Mouse (Mus musculus): ENCODE data around the gene Klhl22. TPM values are rescaled to one million over a fixed set of nuclear protein-coding genes. Genes with fewer than 3 reads are reported as not detected.

Gene Klhl22
- total and polyA plus RNA-seq, 3 experiments, result not detected

DNA sequence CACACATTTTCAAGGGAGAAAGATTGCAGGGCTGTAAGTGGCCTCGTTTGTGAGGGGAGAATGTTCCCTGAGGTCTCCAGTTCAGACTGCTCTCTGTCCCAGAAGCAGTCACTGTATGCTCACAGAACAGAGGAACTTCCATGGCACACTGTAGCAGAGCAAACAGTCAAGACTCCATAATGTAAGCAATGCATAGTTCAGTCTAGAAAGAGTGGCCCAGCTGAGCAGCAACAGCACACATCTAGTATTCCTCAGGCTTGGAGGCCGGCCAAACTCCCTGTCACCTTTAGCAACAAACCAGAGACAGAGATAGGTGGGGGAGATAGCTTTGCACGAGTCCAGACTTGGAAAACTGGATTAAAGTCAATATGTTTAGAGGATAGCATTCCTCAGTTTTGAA, 6.4 kb upstream of the Klhl22 start:
- no peaks in the 10 kb centered on the region for H3K4me1 ChIP-seq (ENCODE audit: control insufficient read depth in 1 of 2, insufficient read depth in 2 of 2)
- no peak overlapping the region for H3K27ac ChIP-seq (ENCODE audit: insufficient read depth, low read depth)
- no peak overlapping the region for H3K9ac ChIP-seq (ENCODE audit: insufficient read depth, low read depth)
- in situ Hi-C loops (cut with MboI; ENCODE audit: low pct_ligation_motif_present, low pct_unique_long_range_greater_than_20kb, low sequenced_read_pairs), result no loop called here
- H3K4me3 ChIP-seq (replicated peaks in 1 of 3; ENCODE audit: low read depth in 2 of 3, low read length in 2 of 3, poor library complexity in 1 of 3), result no peak overlapping the region
- dilution Hi-C loops (cut with MboI; ENCODE audit: extremely low pct_ligation_motif_present, extremely low pct_unique_long_range_greater_than_20kb, low sequenced_read_pairs), result no loop called here
- no peak for DNase-seq (ENCODE audit: extremely low read depth)
- no peak overlapping the region for H3K4me2 ChIP-seq (ENCODE audit: insufficient read depth, low read depth, poor library complexity, severe bottlenecking)
- H3K27me3 ChIP-seq (replicated peaks), result peaks cover 23% of the 10 kb centered on the region
- TF ChIP-seq POLR2A (IDR thresholded peaks at IDR 0.05; ENCODE audit: low read depth, low read length), result no peak
- TF ChIP-seq KAT2A (IDR thresholded peaks at IDR 0.05; ENCODE audit: insufficient replicate concordance, low read length), result no peak
- TF ChIP-seq BHLHE40 (IDR thresholded peaks at IDR 0.05; ENCODE audit: low read depth, low read length), result no peak
- no peak for TF ChIP-seq CHD2 (IDR thresholded peaks at IDR 0.05; ENCODE audit: low read length)
- TF ChIP-seq MAZ (IDR thresholded peaks at IDR 0.05; ENCODE audit: low read depth, low read length), result no peak
- no peak for TF ChIP-seq MAFK (IDR thresholded peaks at IDR 0.05; ENCODE audit: insufficient replicate concordance, low read length)
- TF ChIP-seq SIN3A (IDR thresholded peaks at IDR 0.05; ENCODE audit: low read length), result no peak
- no peak for TF ChIP-seq CHD1 (IDR thresholded peaks at IDR 0.05; ENCODE audit: low read depth, low read length)
- TF ChIP-seq ZNF384 (IDR thresholded peaks at IDR 0.05; ENCODE audit: low read depth, low read length), result no peak
- H3K79me2 ChIP-seq (replicated peaks; ENCODE audit: control insufficient read depth, extremely low read depth, insufficient read depth, poor library complexity, severe bottlenecking), result no peaks in the 10 kb centered on the region
- peaks cover 2% of the 10 kb centered on the region for H3K9me3 ChIP-seq (replicated peaks; ENCODE audit: low read length)
- H3K36me3 ChIP-seq (replicated peaks in 1 of 2; ENCODE audit: control insufficient read depth in 1 of 2, insufficient read depth in 1 of 2, low read length in 1 of 2), result no peaks in the 10 kb centered on the region

DNA sequence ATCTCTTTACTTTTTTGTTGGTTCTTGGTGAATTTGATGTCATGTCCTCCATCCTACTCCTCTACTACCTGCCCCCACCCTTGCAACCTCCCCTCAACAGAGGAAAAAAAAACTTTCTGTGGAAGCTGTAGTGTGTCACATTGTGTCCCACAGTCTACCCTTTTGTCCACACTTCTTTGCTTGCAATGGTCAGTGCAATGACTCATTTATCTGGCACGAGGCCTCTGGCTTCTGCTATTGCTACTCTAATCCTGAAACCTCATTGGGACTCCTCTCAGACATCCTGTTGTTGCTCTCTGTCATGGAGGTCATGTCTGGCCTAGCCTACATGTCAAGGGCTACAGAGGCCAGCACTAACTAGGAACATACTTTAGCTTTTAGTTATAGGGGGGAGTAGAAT, 5.7 kb upstream of the Klhl22 start:
- H3K36me3 ChIP-seq (replicated peaks in 1 of 2; ENCODE audit: control insufficient read depth in 1 of 2, insufficient read depth in 1 of 2, low read length in 1 of 2), result no peaks in the 10 kb centered on the region
- dilution Hi-C loops (cut with MboI; ENCODE audit: extremely low pct_ligation_motif_present, extremely low pct_unique_long_range_greater_than_20kb, low sequenced_read_pairs), result no loop called here
- TF ChIP-seq CHD1 (IDR thresholded peaks at IDR 0.05; ENCODE audit: low read depth, low read length) (no peak), EP300 (IDR thresholded peaks at IDR 0.05; ENCODE audit: low read length) (no peak), CTCF (conservative IDR thresholded peaks at IDR 0.05 in 1 of 2, IDR thresholded peaks at IDR 0.05 in 1 of 2; ENCODE audit: low read depth in 2 of 2, low read length in 2 of 2) (no peak), USF2 (conservative IDR thresholded peaks at IDR 0.05; ENCODE audit: low read depth, low read length) (no peak), ETS1 (conservative IDR thresholded peaks at IDR 0.05; ENCODE audit: low read depth, low read length) (no peak), NELFE (IDR thresholded peaks at IDR 0.05; ENCODE audit: low read depth, low read length) (no peak), ELF1 (IDR thresholded peaks at IDR 0.05; ENCODE audit: low read depth, low read length) (no peak), JUND (conservative IDR thresholded peaks at IDR 0.05; ENCODE audit: low read depth, low read length) (no peak), POLR2AphosphoS2 (IDR thresholded peaks at IDR 0.05; ENCODE audit: low read depth, low read length) (no peak), POLR2A (IDR thresholded peaks at IDR 0.05; ENCODE audit: low read depth, low read length) (no peak), MAX (IDR thresholded peaks at IDR 0.05; ENCODE audit: low read length) (no peak)
- H3K4me3 ChIP-seq (replicated peaks in 1 of 3; ENCODE audit: low read depth in 2 of 3, low read length in 2 of 3, poor library complexity in 1 of 3), result no peak overlapping the region
- no peak for DNase-seq (ENCODE audit: extremely low read depth)
- peaks cover 2% of the 10 kb centered on the region for H3K9me3 ChIP-seq (replicated peaks; ENCODE audit: low read length)
- no peak overlapping the region for H3K9ac ChIP-seq (ENCODE audit: insufficient read depth, low read depth)
- in situ Hi-C loops (cut with MboI; ENCODE audit: low pct_ligation_motif_present, low pct_unique_long_range_greater_than_20kb, low sequenced_read_pairs), result no loop called here
- peaks cover 23% of the 10 kb centered on the region for H3K27me3 ChIP-seq (replicated peaks)
- no peak overlapping the region for H3K27ac ChIP-seq (ENCODE audit: insufficient read depth, low read depth)
- H3K4me2 ChIP-seq (ENCODE audit: insufficient read depth, low read depth, poor library complexity, severe bottlenecking), result no peak overlapping the region
- no peaks in the 10 kb centered on the region for H3K4me1 ChIP-seq (ENCODE audit: control insufficient read depth in 1 of 2, insufficient read depth in 2 of 2)
- H3K79me2 ChIP-seq (replicated peaks; ENCODE audit: control insufficient read depth, extremely low read depth, insufficient read depth, poor library complexity, severe bottlenecking), result no peaks in the 10 kb centered on the region

All from CH12.LX (cell line).